Mouse (Mus musculus): Measurements from ENCODE around the gene Spaca7.
"Not testable (repeated sequence)": the region's sequence is repeated elsewhere in the genome, so short reads cannot be mapped to it uniquely, and the experiment has no call there.

Spaca7 gene

GRCm38 (mm10) chr8:12609752-12610449 is 37.1 kb downstream of the Spaca7 start:
- no peak for DNase-seq

DNA sequence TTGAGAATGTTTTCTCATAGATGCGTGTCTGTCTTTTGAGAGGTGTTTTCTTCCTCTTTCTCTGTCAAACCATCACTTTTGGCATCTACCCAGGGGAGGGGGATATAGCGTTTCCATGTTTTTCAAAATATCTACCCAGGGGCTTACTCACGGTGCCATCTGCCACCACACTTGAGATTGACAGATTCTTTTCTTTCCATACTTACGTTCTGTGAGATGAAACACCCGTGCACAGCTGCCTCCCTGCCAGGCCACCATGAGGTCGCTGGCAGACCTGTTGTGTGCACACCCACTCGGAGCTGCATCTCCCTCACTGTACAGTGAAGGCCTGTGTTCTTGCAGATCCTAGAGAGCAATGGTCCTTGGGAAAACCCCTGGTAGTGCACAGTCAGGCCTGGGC is 40.4 kb downstream of the Spaca7 start:
- DNase-seq = no peak

- not testable (repeated sequence) for DNase-seq
These were observed 44.5 kb downstream of the Spaca7 start for GRCm38 (mm10) chr8:12617369-12617768.

GRCm38 (mm10) chr8:12621550-12622222 is 48.9 kb downstream of the Spaca7 start:
- DNase-seq = no peak

- no peak for DNase-seq
These were observed 53.1 kb downstream of the Spaca7 start for GRCm38 (mm10) chr8:12625890-12626289.

- peak in 1 of 2 experiments; percentile 25 for DNase-seq
These were observed 56.2 kb downstream of the Spaca7 start for GRCm38 (mm10) chr8:12629079-12629478.

DNA sequence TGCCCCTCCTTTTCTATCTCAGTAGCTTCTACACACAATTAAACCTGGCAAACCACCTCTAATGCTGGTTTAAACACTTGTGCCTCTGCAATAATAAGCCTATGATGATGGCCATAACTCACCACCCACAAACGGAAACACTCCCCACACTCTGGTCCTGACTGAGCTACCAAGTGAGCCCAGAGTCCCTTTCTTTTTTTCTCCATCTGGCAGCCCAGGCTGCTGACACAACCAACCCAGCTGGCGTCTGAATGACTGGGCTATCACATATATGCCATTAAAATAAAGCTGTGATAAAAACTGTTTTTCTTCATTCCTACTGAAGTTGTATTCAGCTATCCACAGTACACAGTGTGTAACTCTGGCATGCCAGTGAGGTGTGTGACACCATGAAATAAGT is 62.5 kb downstream of the Spaca7 start:
- DNase-seq = no peak

DNA sequence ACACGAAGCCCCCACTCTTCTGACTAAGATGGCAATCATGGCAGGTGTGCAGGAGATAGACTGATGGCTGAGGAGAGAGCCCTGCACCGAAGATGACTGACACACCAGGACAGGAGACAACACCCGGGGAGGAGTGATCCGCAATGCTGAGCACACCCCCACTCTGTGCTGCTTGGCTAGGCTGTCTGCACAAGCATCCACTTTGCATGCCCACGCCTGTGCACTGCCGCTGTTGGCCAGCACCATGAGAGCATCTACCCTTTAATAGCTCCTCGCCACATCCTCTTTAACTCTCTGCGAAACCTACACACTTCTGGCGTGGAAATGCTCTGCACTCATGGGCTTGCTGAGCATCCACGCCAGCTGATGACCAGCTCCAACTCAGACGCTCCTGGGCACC is 65.6 kb downstream of the Spaca7 start:
- DNase-seq = no peak

GRCm38 (mm10) chr8:12641527-12641926 is 68.7 kb downstream of the Spaca7 start:
- DNase-seq = no peak

DNA sequence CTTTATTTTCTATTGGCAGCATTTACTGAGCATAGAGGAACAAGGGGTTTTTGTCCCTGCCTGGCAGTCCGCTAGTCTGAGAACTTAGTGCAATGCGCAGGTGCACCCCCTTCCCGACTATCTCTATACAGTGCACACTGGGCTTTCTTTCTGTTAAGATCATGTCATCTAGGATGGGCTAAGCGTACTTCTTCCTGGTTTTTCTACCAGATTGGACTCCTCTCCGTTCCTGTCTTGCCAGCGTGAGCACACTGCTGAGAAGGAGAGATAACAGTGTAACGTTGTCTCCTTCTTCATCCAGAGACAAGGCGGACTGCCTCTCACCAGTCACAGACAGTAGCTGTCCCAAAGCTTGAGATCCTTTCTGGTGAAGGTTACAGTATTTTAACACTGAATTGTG is 71.5 kb downstream of the Spaca7 start:
- DNase-seq = no peak

- DNase-seq = no peak
These were observed 72.1 kb downstream of the Spaca7 start for GRCm38 (mm10) chr8:12644894-12645293.

DNA sequence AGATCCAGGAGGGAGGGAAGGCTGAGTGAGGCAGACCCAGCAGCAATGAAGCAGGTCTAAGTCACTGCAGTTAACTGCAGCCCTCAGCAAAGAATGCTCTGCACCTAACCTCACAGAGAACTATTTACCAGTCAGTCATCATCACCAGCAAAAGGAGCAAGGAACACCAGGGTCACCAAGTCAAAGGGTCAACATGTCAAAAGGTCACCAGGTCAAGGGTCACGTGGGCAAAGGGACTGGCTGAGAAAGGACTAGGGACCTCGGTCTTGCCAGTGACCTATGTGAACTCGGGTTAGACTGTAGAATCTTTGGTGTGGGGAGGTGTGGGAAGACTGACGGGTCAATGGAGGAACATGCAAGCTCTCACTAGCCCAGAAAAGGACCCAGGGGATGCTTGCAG is 73.7 kb downstream of the Spaca7 start:
- DNase-seq = no peak

- no peak for DNase-seq
These were observed 76.1 kb downstream of the Spaca7 start for GRCm38 (mm10) chr8:12648951-12649350.

Measured in spleen, adult 18-20 months (tissue).